Mouse (Mus musculus) heart, postnatal 0 days (tissue): ENCODE results near the gene Klhl8. TPM values are rescaled to one million over a fixed set of nuclear protein-coding genes. Genes with fewer than 3 reads are reported as not detected.

Experiments used
- ATAC-seq: fragments of 200-750 bp; cut with Nextera tagmentation; 2 replicates; pipeline ENCODE4 v1.8.0; 2017; ENCODE audit warnings: low read depth, moderate number of reproducible peaks, moderate library complexity; ENCODE audit not compliant: insufficient read depth
- DNase-seq: peaks from one replicate; pipeline ENCODE4 v3.0.0-alpha.2; 2016; ENCODE audit warnings: low spot score
- H3K27ac ChIP-seq: fragments of 300-500 bp; sonication (generic); 2 replicates; pipeline ENCODE4 v1.5.1; 2014; ENCODE audit warnings: low read depth, mild to moderate bottlenecking
- H3K27me3 ChIP-seq: fragments of 300-500 bp; sonication (generic); 2 replicates; pipeline ENCODE4 v1.6.1; 2014; ENCODE audit warnings: low read length, mixed read lengths; ENCODE audit not compliant: control insufficient read depth, insufficient read depth
- H3K36me3 ChIP-seq: fragments of 300-500 bp; sonication (generic); replicated peaks from 2 replicates; pipeline ENCODE4 v1.6.1; 2014; ENCODE audit warnings: low read length, mixed read lengths; ENCODE audit not compliant: control insufficient read depth, insufficient read depth
- H3K4me1 ChIP-seq: fragments of 300-500 bp; sonication (generic); 2 replicates; pipeline ENCODE4 v1.6.1; 2014; ENCODE audit warnings: antibody characterized with exemption; ENCODE audit not compliant: control insufficient read depth, insufficient read depth
- H3K4me2 ChIP-seq: fragments of 300-500 bp; sonication (generic); 2 replicates; pipeline ENCODE4 v1.6.1; 2014; ENCODE audit warnings: low read depth, mild to moderate bottlenecking, low read length, moderate library complexity
- H3K4me3 ChIP-seq: fragments of 300-500 bp; sonication (generic); 2 replicates; pipeline ENCODE4 v1.5.1; 2014; ENCODE audit warnings: low read depth, low read length
- H3K9ac ChIP-seq: fragments of 300-500 bp; sonication (generic); replicated peaks from 2 replicates; pipeline ENCODE4 v1.6.1; 2014; ENCODE audit warnings: low read depth, low read length, mixed read lengths
- H3K9me3 ChIP-seq: fragments of 300-500 bp; sonication (generic); replicated peaks from 2 replicates; pipeline ENCODE4 v1.6.1; 2016; ENCODE audit warnings: low read length; ENCODE audit not compliant: control insufficient read depth
- CTCF ChIP-seq: IDR thresholded peaks from 2 replicates; pipeline ENCODE4 v1.5.1; 2016; ENCODE audit warnings: antibody characterized with exemption, control low read depth, low read depth
- EP300 ChIP-seq: IDR thresholded peaks from 2 replicates; pipeline ENCODE4 v1.6.1; 2016; ENCODE audit warnings: antibody characterized with exemption, low read depth
- WGBS: fragments of 180-500 bp; shearing (Covaris S2); extraction: QIAGEN DNeasy Blood & Tissue Kit; methylation state at CpG from one replicate; pipeline ENCODE4 v1.1.7; 2014; 5-methylcytosine and 5-hydroxymethylcytosine counted together
- polyA plus RNA-seq: library from polyadenylated mRNA; unstranded; fragments of >200 nt; fragmentation: Nextera tagmentation; extraction: Ambion mirVana; gene quantifications from 2 replicates; pipeline ENCODE4 v1.2.1, GENCODE M21; 2015
- total RNA-seq: library from RNA; depleted of rRNA; stranded (reverse); fragments of >200 nt; gene quantifications from 2 replicates; pipeline ENCODE4 v1.2.3, GENCODE M21; 2014; ENCODE audit warnings: low replicate concordance

The Klhl8 gene
- total and polyA plus RNA-seq, 2 experiments from 2014 or later: 10.9 to 12.8 TPM

GRCm38 (mm10) chr5:103913150-103913549, 2.1 kb upstream of the Klhl8 start:
- WGBS: 48% methylated on average over 4 of the region's 4 CpGs
- no peak overlapping the region for H3K4me2 ChIP-seq
- H3K27me3 ChIP-seq: no peaks in the 10 kb centered on the region
- no peaks in the 10 kb centered on the region for H3K36me3 ChIP-seq
- no peaks in the 10 kb centered on the region for H3K9me3 ChIP-seq
- H3K9ac ChIP-seq: no peak overlapping the region
- H3K4me1 ChIP-seq: peaks cover 9% of the 10 kb centered on the region
- ATAC-seq (no peak), DNase-seq (no peak)
- H3K4me3 ChIP-seq: no peak overlapping the region
- no peak overlapping the region for H3K27ac ChIP-seq
- TF ChIP-seq EP300 (no peak), CTCF (no peak)

DNA sequence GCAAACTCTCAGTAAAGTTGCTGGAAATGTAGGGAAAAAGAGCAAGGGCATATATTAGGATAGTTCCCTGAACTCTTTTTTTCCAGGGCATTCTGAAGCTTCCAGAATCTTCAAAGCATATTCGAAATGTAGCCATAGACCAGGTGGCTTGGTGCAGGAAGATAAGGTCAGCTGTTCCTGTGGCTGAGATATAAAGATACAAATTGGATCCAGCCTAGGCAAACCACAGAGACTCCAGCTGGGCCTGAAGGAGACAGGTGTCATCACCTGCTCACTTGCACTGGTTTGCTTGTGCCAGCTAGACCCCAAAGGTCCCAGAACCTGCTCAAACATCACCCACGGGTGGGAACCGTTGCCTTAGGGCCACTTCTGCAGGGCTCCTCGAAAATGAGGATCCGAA, 496 bp upstream of the Klhl8 start:
- no peak for TF ChIP-seq EP300
- no peak for TF ChIP-seq CTCF
- WGBS: 74% methylated on average over 5 of the region's 5 CpGs

GRCm38 (mm10) chr5:103910156-103910555, 903 bp downstream of the Klhl8 start:
- TF ChIP-seq EP300: no peak
- TF ChIP-seq CTCF: no peak
- ATAC-seq (no peak), DNase-seq (no peak)
- H3K4me3 ChIP-seq: peak overlapping the region; percentile 89
- no peaks in the 10 kb centered on the region for H3K9me3 ChIP-seq
- H3K36me3 ChIP-seq: no peaks in the 10 kb centered on the region
- peak overlapping the region; percentile 88 for H3K9ac ChIP-seq
- H3K27ac ChIP-seq: no peak overlapping the region
- no peaks in the 10 kb centered on the region for H3K27me3 ChIP-seq
- WGBS: 25% methylated on average over 8 of the region's 9 CpGs
- peak overlapping the region; percentile 91 for H3K4me2 ChIP-seq
- peaks cover 9% of the 10 kb centered on the region for H3K4me1 ChIP-seq

More for the DNA sequence above, 496 bp upstream of the Klhl8 start:
- Histone ChIP-seq H3K9me3 (no peaks in the 10 kb centered on the region), H3K27me3 (no peaks in the 10 kb centered on the region), H3K9ac (no peak overlapping the region), H3K4me2 (peak overlapping the region; percentile 91), H3K27ac (no peak overlapping the region), H3K4me3 (no peak overlapping the region), H3K36me3 (no peaks in the 10 kb centered on the region), H3K4me1 (peaks cover 9% of the 10 kb centered on the region)
- ATAC-seq (no peak), DNase-seq (no peak)

- no peak overlapping the region for H3K27ac ChIP-seq
- H3K27me3 ChIP-seq: no peaks in the 10 kb centered on the region
- no peak overlapping the region; the same call in 1 of the 2 replicates for H3K4me2 ChIP-seq
- peaks cover 9% of the 10 kb centered on the region for H3K4me1 ChIP-seq
- DNase-seq (no peak), ATAC-seq (no peak)
- WGBS: 73% methylated on average over 3 of the region's 3 CpGs
- H3K36me3 ChIP-seq: no peaks in the 10 kb centered on the region
- no peak overlapping the region for H3K4me3 ChIP-seq
- H3K9ac ChIP-seq: no peak overlapping the region
- TF ChIP-seq EP300: no peak
- no peaks in the 10 kb centered on the region for H3K9me3 ChIP-seq
Measured at GRCm38 (mm10) chr5:103909466-103909865, 1.6 kb downstream of the Klhl8 start.

GRCm38 (mm10) chr5:103908851-103909250, 2.2 kb downstream of the Klhl8 start:
- Histone ChIP-seq H3K4me1 (peaks cover 9% of the 10 kb centered on the region), H3K4me3 (no peak overlapping the region), H3K27ac (peak overlapping the region; percentile 62; the same call in 1 of the 2 replicates), H3K9me3 (no peaks in the 10 kb centered on the region), H3K4me2 (0 out of 2 replicates have a peak overlapping the region, but pooled peaks have one; percentile 25), H3K27me3 (no peaks in the 10 kb centered on the region), H3K9ac (no peak overlapping the region), H3K36me3 (no peaks in the 10 kb centered on the region)
- ATAC-seq (no peak), DNase-seq (peak; percentile 19)
- TF ChIP-seq EP300 (no peak), CTCF (no peak)
- WGBS: 35% methylated on average over 7 of the region's 7 CpGs

DNA sequence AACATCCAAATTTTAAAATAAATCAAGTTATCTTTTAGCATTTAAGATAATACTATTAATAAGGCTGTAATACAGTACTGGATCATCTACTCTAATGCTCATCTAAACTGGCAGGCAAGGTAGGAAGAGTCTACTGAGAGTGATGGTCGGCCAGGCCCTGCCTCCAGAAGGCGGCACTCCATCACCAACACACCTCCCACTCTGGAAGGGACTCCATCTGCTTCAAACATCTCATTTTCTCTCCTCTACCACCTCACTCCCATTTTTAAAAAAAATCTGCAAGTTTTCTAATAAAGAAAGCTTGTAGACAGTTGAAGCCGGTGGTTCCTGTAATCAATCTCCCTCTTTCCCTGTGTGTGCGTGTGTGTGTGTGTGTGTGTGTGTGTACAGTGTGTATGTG, 3.2 kb downstream of the Klhl8 start:
- Histone ChIP-seq H3K4me3 (no peak overlapping the region), H3K4me1 (peaks cover 9% of the 10 kb centered on the region), H3K9ac (no peak overlapping the region), H3K36me3 (no peaks in the 10 kb centered on the region), H3K27ac (no peak overlapping the region), H3K9me3 (no peaks in the 10 kb centered on the region), H3K4me2 (no peak overlapping the region), H3K27me3 (no peaks in the 10 kb centered on the region)
- DNase-seq: no peak
- no peak for ATAC-seq
- no peak for TF ChIP-seq EP300
- no peak for TF ChIP-seq CTCF
- WGBS: 95% methylated on average over 4 of the region's 4 CpGs
